Mouse (Mus musculus) olfactory bulb, adult 2 months (tissue): Measurements from ENCODE around the gene Zfp472. TPM values are rescaled to one million over a fixed set of nuclear protein-coding genes. Genes with fewer than 3 reads are reported as not detected.
"Not testable (repeated sequence)": the region's sequence is repeated elsewhere in the genome, so short reads cannot be mapped to it uniquely, and the experiment has no call there.

Experiments used
- H3K27ac ChIP-seq: fragments of 200-500 bp; 2 replicates; pipeline ENCODE4 v1.5.1; 2012; ENCODE audit warnings: low read depth, low read length; ENCODE audit not compliant: insufficient read depth
- H3K4me1 ChIP-seq: fragments of 200-500 bp; 2 replicates; pipeline ENCODE4 v1.6.1; 2012; ENCODE audit warnings: low read length; ENCODE audit not compliant: control insufficient read depth, insufficient read depth
- H3K4me3 ChIP-seq: fragments of 200-500 bp; 2 replicates; pipeline ENCODE4 v1.5.1; 2012; ENCODE audit warnings: mild to moderate bottlenecking, low read depth, low read length, moderate library complexity; ENCODE audit not compliant: insufficient read depth
- CTCF ChIP-seq: fragments of 200-500 bp; IDR thresholded peaks from 2 replicates; pipeline ENCODE4 v1.5.1; 2012; ENCODE audit warnings: low read depth, mild to moderate bottlenecking, low read length, moderate library complexity; ENCODE audit not compliant: insufficient read depth
- POLR2A ChIP-seq: fragments of 200-500 bp; IDR thresholded peaks from 2 replicates; pipeline ENCODE4 v1.6.1; 2012; ENCODE audit warnings: mild to moderate bottlenecking, low read depth, low read length, moderate library complexity; ENCODE audit not compliant: insufficient read depth
- WGBS: fragments of 180-500 bp; shearing (Covaris S2); methylation state at CpG from one replicate; pipeline ENCODE4 v1.1.7; 2018; 5-methylcytosine and 5-hydroxymethylcytosine counted together
- polyA plus RNA-seq: library from polyadenylated mRNA; stranded (reverse); fragments of >200 nt; gene quantifications from 2 replicates; pipeline ENCODE4 v1.2.4, GENCODE M21; 2012; ENCODE audit warnings: low replicate concordance; ENCODE audit not compliant: missing spikeins, insufficient read depth, insufficient read length

Zfp472 gene
- polyA plus RNA-seq, 1 experiment, result not detected

- Histone ChIP-seq H3K4me3 (peak within 1 kb of the TSS; percentile 57), H3K27ac (peak within 1 kb of the TSS; percentile 36; the same call in 1 of the 2 replicates), H3K4me1 (peaks cover 6% of the 10 kb centered on the region; the same call in 1 of the 2 replicates)
- 1% methylated on average over 21 of the region's 21 CpGs for WGBS
- TF ChIP-seq POLR2A (no peak), CTCF (no peak)
Measured at GRCm38 (mm10) chr17:32992699-32993474, 27.3 kb downstream of the Zfp472 start, which contains the start of gene Zfp952. Zfp952 (plus strand) TSS chr17:32993129.

GRCm38 (mm10) chr17:32998492-32998891 is 32.9 kb downstream of the Zfp472 start:
- 95% methylated on average over 2 of the region's 2 CpGs for WGBS
- Histone ChIP-seq H3K4me1 (peaks cover 6% of the 10 kb centered on the region; the same call in 1 of the 2 replicates), H3K4me3 (no peak overlapping the region), H3K27ac (no peak overlapping the region)
- TF ChIP-seq CTCF (no peak), POLR2A (no peak)

- Histone ChIP-seq H3K4me1 (no peaks in the 10 kb centered on the region), H3K27ac (no peak overlapping the region), H3K4me3 (no peak overlapping the region)
- no peak for TF ChIP-seq POLR2A
- no peak for TF ChIP-seq CTCF
- WGBS, result 49% methylated on average over 9 of the region's 9 CpGs
Measured at GRCm38 (mm10) chr17:33008337-33008736, 42.7 kb downstream of the Zfp472 start.

- H3K27ac ChIP-seq, H3K4me1 ChIP-seq, H3K4me3 ChIP-seq: not testable (repeated sequence)
Measured at GRCm38 (mm10) chr17:33020434-33020833, 54.8 kb downstream of the Zfp472 start.

Other genes with a start within 250 kb of the Zfp472 start
- 68.0 and 91.8 TPM in 2 replicates for gene Zfp871, start 177.5 kb upstream of the Zfp472 start, polyA plus RNA-seq
- gene Zfp811, start 155.9 kb upstream of the Zfp472 start, polyA plus RNA-seq, result not detected in 2 replicates
- gene Zfp799, start 135.6 kb upstream of the Zfp472 start, polyA plus RNA-seq, result not detected in 2 replicates
- not detected in 2 replicates for gene Zfp870, start 74.2 kb upstream of the Zfp472 start, polyA plus RNA-seq
- gene Cyp4f14, start 48.5 kb upstream of the Zfp472 start, polyA plus RNA-seq, result not detected in 2 replicates
- not detected in 2 replicates for gene Cyp4f13, start 18.4 kb upstream of the Zfp472 start, polyA plus RNA-seq
- not detected in 2 replicates for gene Zfp952, start 27.3 kb downstream of the Zfp472 start, polyA plus RNA-seq
- gene Zfp763, start 67.6 kb downstream of the Zfp472 start, polyA plus RNA-seq, result not detected in 2 replicates
- not detected in 2 replicates for gene 4921501E09Rik, start 102.2 kb downstream of the Zfp472 start, polyA plus RNA-seq
- gene Zfp563, start 123.5 kb downstream of the Zfp472 start, polyA plus RNA-seq, result not detected in 2 replicates
- gene Morc2b, start 173.9 kb downstream of the Zfp472 start, polyA plus RNA-seq, result not detected in 2 replicates
- gene Olfr55, start 202.6 kb downstream of the Zfp472 start, polyA plus RNA-seq, result not detected in 2 replicates
- gene Olfr239, start 225.5 kb downstream of the Zfp472 start, polyA plus RNA-seq, result not detected in 2 replicates